Mouse (Mus musculus) gastrocnemius, postnatal 4 days (tissue): ENCODE measurements around the gene Dand5. TPM values are rescaled to one million over a fixed set of nuclear protein-coding genes. Genes with fewer than 3 reads are reported as not detected.

Experiments
- DNase-seq, 2 experiments: peaks; one replicate each; pipeline ENCODE4 v3.0.0; 2021 to 2022; ENCODE audit warnings: low spot score in 2 of 2, mixed read lengths in 2 of 2
- microRNA-seq: library from miRNA; unstranded; fragments of <30 nt; microRNA quantifications from one replicate; pipeline ENCODE4 v1.2.0, GENCODE M21; 2021
- total RNA-seq, 2 experiments: library from RNA; stranded (reverse); gene quantifications; 2 replicates each; pipeline ENCODE4 v1.2.3; 2021

The Dand5 gene
- total RNA-seq, 2 experiments from 2014 or later: 6.3 to 6.8 TPM

DNA sequence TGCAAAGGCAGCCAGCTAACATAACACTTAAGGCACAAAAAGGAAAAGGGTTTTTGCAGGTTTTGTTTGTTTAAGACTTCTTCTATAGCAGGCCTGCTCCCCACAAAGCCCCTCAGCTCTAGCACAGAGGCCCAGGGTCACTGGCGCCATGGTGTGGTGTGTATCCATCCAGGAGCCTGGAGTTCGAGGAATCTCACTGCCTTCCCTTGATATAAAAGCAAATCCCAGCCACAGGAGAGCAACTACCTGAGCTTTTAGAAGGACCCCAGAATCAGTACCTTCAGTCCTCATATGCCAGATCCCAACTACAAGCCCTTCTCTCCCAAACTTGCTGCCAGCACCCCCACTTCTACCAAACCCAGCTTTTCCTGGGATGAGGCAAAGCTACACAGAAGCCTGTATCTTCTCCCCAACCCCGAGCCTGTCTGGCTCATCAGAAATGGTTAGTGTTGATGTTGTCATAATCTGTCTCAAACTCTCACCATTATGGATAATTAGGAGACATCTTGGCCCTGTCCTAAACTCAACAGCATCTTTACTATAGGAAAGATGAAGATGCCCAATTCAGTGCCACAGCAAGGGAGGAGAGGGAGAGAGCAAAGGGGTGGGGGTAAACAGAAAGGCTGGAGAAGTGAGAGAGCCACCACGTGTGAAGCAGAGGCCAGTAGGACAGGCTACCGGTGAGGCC lies 51.5 kb downstream of the Dand5 start:
- DNase-seq: no peak

DNA sequence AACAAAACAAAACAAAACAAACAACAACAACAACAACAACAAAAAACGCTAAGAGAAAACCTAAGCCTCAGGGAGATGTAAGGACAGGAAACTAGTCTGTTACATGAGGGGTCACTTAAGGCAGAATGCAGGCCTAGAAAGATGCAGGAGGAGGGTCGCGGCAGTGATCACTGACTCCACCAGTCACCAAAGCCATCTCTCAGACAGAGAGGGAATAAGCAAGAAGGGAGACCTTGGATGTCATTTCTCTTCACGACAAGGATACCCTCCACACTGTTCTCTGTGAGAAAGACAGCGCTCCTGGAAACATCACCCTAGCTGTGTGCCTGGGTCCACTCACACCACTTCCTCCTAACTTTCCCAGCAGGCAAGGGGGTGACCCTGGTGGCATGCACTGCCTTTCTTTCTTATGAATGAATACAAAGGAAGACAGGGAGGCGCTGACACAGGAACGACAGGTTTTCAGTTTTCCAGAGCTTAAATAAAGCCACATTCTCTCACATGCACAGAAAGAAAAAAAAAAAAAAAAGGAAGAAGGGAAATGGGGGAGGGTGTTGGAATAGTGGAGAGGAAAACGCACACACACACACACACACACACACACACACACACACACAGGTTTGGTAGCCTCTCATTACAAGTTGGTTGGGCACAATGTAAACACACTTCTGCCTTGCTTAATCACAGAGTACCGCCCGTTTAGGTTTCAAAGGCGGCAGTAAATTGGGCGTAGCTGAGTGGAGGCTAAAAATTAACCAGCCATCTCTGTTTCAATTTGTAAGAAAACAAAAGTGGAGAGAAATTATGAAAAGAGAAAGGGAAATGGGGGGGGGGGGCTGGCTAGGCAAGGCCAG lies 52.3 kb downstream of the Dand5 start:
- DNase-seq: no peak

DNA sequence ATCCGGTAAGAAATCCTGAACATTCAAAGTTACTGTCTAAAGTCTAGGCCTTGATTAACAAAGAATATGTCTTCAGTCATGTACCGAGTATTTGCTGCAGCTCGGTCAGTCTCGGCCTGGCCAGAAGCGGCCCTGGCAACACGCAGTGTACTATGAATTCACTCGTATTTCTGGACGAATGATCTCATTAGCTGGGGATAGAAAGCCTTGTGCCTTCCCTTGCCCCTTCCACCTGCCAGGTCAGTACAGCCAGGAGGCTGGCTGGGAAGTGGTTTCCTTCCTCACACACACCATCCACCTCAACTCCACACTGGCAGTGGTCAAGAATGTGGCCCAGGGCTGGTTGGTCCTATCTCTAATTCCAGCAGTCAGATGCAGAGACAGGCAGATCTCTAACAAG lies 53.3 kb downstream of the Dand5 start:
- DNase-seq: no peak

- no peak for DNase-seq
These were observed 54.1 kb downstream of the Dand5 start for GRCm38 (mm10) chr8:84768343-84769095.

GRCm38 (mm10) chr8:84767221-84767620 lies 55.4 kb downstream of the Dand5 start:
- no peak for DNase-seq

GRCm38 (mm10) chr8:84766422-84766821 lies 56.2 kb downstream of the Dand5 start:
- no peak for DNase-seq

DNA sequence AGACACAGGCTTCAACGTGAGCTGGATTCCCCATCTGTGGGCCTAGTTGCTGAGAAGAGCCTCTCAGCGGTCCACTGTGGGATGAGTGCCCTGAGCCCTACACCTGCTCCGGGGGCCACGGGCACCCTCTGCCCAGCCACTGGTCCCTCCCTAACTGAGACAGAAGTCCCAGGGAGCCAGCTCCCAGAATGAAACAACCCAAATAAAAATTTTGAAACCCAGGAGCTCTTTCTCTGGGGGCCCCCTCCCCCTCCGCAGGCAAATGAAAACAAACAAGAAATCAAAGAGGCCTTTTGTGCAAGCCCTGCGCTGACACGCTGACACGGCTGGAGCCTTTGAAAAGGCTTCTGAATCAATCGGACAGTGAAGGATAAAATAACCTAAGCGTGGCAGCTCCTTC lies 57.0 kb downstream of the Dand5 start:
- no peak for DNase-seq

Small RNAs within 50 kb of the gene (microRNA-seq; reads per million reads assigned to microRNA genes)
- gene Mir7069: 1.1 reads per million

Other genes with a start within 250 kb of the Dand5 start
- 10 to 100 TPM; 21.5 to 26.1 TPM for gene Ier2, start 160.0 kb downstream of the Dand5 start, total RNA-seq
- 10 to 100 TPM; 50.5 to 53.8 TPM for gene Trmt1, start 136.5 kb downstream of the Dand5 start, total RNA-seq
- gene Nacc1, start 135.0 kb downstream of the Dand5 start, total RNA-seq: 10 to 100 TPM; 44.9 to 45.6 TPM
- 1 to 10 TPM; 6.0 to 7.1 TPM for gene Lyl1, start 121.4 kb downstream of the Dand5 start, total RNA-seq
- gene G430095P16Rik, start 99.8 kb downstream of the Dand5 start, total RNA-seq: 10 to 100 TPM in 1 of 2 experiments, 1 to 10 TPM in 1; 7.8 to 10.2 TPM
- gene Nfix, start 22.5 kb downstream of the Dand5 start, total RNA-seq: 100 to 1,000 TPM; 517 to 591 TPM
- 10 to 100 TPM; 33.3 to 36.0 TPM for gene Gadd45gip1, start 8.7 kb upstream of the Dand5 start, total RNA-seq
- gene Rad23a, start 17.8 kb upstream of the Dand5 start, total RNA-seq: 100 to 1,000 TPM; 121 to 123 TPM
- 100 to 1,000 TPM; 339 to 368 TPM for gene Calr, start 24.1 kb upstream of the Dand5 start, total RNA-seq
- gene Farsa, start 34.2 kb upstream of the Dand5 start, total RNA-seq: 10 to 100 TPM; 37.2 to 41.3 TPM
- gene Syce2, start 49.3 kb upstream of the Dand5 start, total RNA-seq: 10 to 100 TPM; 15.3 to 18.0 TPM
- 10 to 100 TPM; 22.1 to 28.2 TPM for gene Gcdh, start 71.1 kb upstream of the Dand5 start, total RNA-seq
- gene Klf1, start 79.1 kb upstream of the Dand5 start, total RNA-seq: under 1 TPM in 1 of 2 experiments, not detected in 1; 0.67 TPM
- gene Dnase2a, start 85.7 kb upstream of the Dand5 start, total RNA-seq: 1 to 10 TPM; 6.9 to 7.0 TPM
- gene Mast1, start 114.5 kb upstream of the Dand5 start, total RNA-seq: under 1 TPM in 1 of 2 experiments, not detected in 1; 0.07 TPM
- gene Rtbdn, start 124.2 kb upstream of the Dand5 start, total RNA-seq: not detected
- 1 to 10 TPM in 1 of 2 experiments, not detected in 1; 2.0 TPM for gene Gm49661, start 146.6 kb upstream of the Dand5 start, total RNA-seq
- gene Prdx2, start 146.8 kb upstream of the Dand5 start, total RNA-seq: 100 to 1,000 TPM; 317 to 327 TPM
- gene Rnaseh2a, start 146.9 kb upstream of the Dand5 start, total RNA-seq: 10 to 100 TPM; 38.7 to 45.2 TPM
- 10 to 100 TPM in 1 of 2 experiments, 1 to 10 TPM in 1; 10.0 to 10.1 TPM for gene Junb, start 155.9 kb upstream of the Dand5 start, total RNA-seq
- gene Hook2, start 167.8 kb upstream of the Dand5 start, total RNA-seq: 1 to 10 TPM; 3.5 to 4.5 TPM
- not detected for gene Best2, start 191.7 kb upstream of the Dand5 start, total RNA-seq
- 10 to 100 TPM; 51.7 to 56.5 TPM for gene Asna1, start 202.5 kb upstream of the Dand5 start, total RNA-seq
- gene Trir, start 204.0 kb upstream of the Dand5 start, total RNA-seq: 100 to 1,000 TPM; 126 to 127 TPM
- gene Tnpo2, start 214.1 kb upstream of the Dand5 start, total RNA-seq: 10 to 100 TPM; 42.8 to 46.7 TPM
- gene Fbxw9, start 237.2 kb upstream of the Dand5 start, total RNA-seq: 10 to 100 TPM; 10.6 to 12.9 TPM
- not detected for gene Gm5741, start 245.2 kb upstream of the Dand5 start, total RNA-seq
- gene Dhps, start 248.9 kb upstream of the Dand5 start, total RNA-seq: 10 to 100 TPM; 28.7 to 29.4 TPM